Comparison of ENCODE assay signal across 13 mouse cellular contexts in the genomic region with DNA sequence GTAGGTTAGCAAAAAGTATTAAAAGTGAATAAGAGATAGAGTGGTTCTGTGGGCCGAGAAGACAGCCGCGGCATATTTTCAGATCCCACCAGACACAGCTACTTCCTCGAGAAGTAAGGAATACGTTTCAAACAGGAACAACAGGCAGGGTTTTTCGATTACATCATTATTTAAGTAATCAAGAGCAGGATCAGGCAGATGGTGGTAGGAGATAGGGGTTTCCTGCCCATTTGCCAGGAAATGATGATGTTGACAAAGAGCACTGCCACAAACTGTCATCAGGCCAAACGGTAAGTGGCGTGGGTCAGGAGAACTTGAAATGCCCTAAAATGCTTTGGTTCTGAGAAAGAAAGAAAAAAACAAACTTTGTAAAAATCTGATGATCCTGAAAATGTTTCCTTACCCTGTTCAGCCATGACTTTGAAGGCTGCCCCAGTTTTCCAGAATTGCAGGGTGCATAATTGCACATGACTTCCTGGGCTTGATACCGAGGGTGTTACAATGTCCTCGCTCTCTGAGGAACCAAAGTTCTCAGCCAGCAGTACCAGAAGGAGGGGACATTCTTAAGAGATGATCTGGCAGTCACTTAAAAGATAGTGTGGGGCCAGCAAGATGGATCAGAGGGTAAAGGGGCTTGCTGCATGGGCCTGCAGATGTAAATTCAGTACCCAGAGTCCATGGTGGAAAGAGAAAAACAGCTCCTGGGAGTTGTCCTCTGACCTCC. TPM values are rescaled to one million over a fixed set of nuclear protein-coding genes. Genes with fewer than 3 reads are reported as not detected.
DNase-seq lines count a peak whose midpoint lies in the region; ATAC-seq and TF ChIP-seq lines count a peak whose summit lies in the region.
"Had no signal": no experiment of that assay in that cellular context is flagged by ENCODE, and none has a peak within 500 bp of the region (broad histone marks: within the 10 kb centered on the region; RNA-seq: fewer than 3 reads in every experiment).

No protein-coding gene starts in this region.

- H3K9me3 ChIP-seq in kidney, postnatal 0 days (replicated peaks; ENCODE audit: low read length): no peaks in the 10 kb centered on the region
- H3K9me3 ChIP-seq in intestine, embryonic 16.5 days (ENCODE audit: control insufficient read depth, low read length): no peaks in the 10 kb centered on the region

- H3K27me3 ChIP-seq in kidney, postnatal 0 days (ENCODE audit: insufficient read depth, low read length): no peaks in the 10 kb centered on the region
- no peaks in the 10 kb centered on the region for H3K27me3 ChIP-seq in intestine, embryonic 16.5 days (replicated peaks; ENCODE audit: control insufficient read depth, insufficient read depth, low read length)
- H3K27me3 ChIP-seq: Patski had no signal

- no peak overlapping the region for H3K4me3 ChIP-seq in kidney, postnatal 0 days (replicated peaks; ENCODE audit: low read depth, low read length)
- H3K4me3 ChIP-seq in intestine, embryonic 16.5 days (ENCODE audit: low read length): no peak overlapping the region
- H3K4me3 ChIP-seq in macrophage (ENCODE audit: inconsistent target): peak overlapping the region; percentile 0; the same call in 1 of the 2 replicates

- H3K27ac ChIP-seq in kidney, postnatal 0 days: 0 out of 2 replicates have a peak overlapping the region, but pooled peaks have one; percentile 25
- H3K27ac ChIP-seq in intestine, embryonic 16.5 days (ENCODE audit: low read length): no peak overlapping the region; the same call in 1 of the 2 replicates
- peak overlapping the region; percentile 74 for H3K27ac ChIP-seq in macrophage
- H3K27ac ChIP-seq: hindbrain, postnatal 0 days had no signal

- H3K4me2 ChIP-seq in kidney, postnatal 0 days (ENCODE audit: low read length): no peak overlapping the region
- H3K4me2 ChIP-seq in intestine, embryonic 16.5 days (ENCODE audit: low read depth, low read length): no peak overlapping the region

- 0 out of 2 replicates have a peak, but pooled peaks cover 6% of the 10 kb centered on the region for H3K4me1 ChIP-seq in kidney, postnatal 0 days (replicated peaks; ENCODE audit: insufficient read depth, low read length)
- peaks cover 16% of the 10 kb centered on the region for H3K4me1 ChIP-seq in intestine, embryonic 16.5 days (ENCODE audit: control insufficient read depth, insufficient read depth, low read length)

- H3K79me2 ChIP-seq in macrophage (ENCODE audit: inconsistent target): peaks cover 44% of the 10 kb centered on the region

- 70% methylated on average over 10 of the region's 10 CpGs for WGBS in kidney, postnatal 0 days
- 59% methylated on average over 10 of the region's 10 CpGs for WGBS in intestine, embryonic 16.5 days
- WGBS in macrophage (ENCODE audit: missing documents): 3% methylated on average over 10 of the region's 10 CpGs

- no peak for TF ChIP-seq CTCF in kidney, postnatal 0 days (IDR thresholded peaks at IDR 0.05; ENCODE audit: low read depth)

- no peak for ATAC-seq in kidney, postnatal 0 days (replicated peaks; ENCODE audit: low FRiP score, low read depth)
- ATAC-seq in intestine, embryonic 16.5 days: no peak
- ATAC-seq in inflammation-experienced regulatory T-cells, adult 6 months: no peak
- no peak for ATAC-seq in frontal cortex, adult (ENCODE audit: low TSS enrichment)
- ATAC-seq: hindbrain, postnatal 0 days; Patski had no signal

- DNase-seq in kidney, postnatal 0 days (ENCODE audit: low spot score): peak; percentile 19
- no peak for DNase-seq in kidney, postnatal 4 days
- peak; percentile 41 for DNase-seq in c-Kit-positive CD71-negative TER-119-negative erythroid progenitor cells, embryonic 14.5 days (ENCODE audit: low read depth)
- no peak for DNase-seq in left cerebral cortex, adult 18-20 months (ENCODE audit: low spot score in 2 of 2)
- DNase-seq: adrenal gland, postnatal 25 days; cerebellum, postnatal 36 days; gastrocnemius, postnatal 10 days had no signal

- H3K36me3 ChIP-seq in kidney, postnatal 0 days (ENCODE audit: insufficient read depth, low read length): peaks cover 28% of the 10 kb centered on the region
- H3K36me3 ChIP-seq in intestine, embryonic 16.5 days (ENCODE audit: control insufficient read depth, insufficient read depth, low read length): peaks cover 2% of the 10 kb centered on the region; the same call in 1 of the 2 replicates
- peaks cover 37% of the 10 kb centered on the region for H3K36me3 ChIP-seq in macrophage (ENCODE audit: inconsistent target)

- 0 out of 2 replicates have a peak overlapping the region, but pooled peaks have one; percentile 13 for H3K9ac ChIP-seq in kidney, postnatal 0 days (ENCODE audit: low read depth, low read length)
- 0 out of 2 replicates have a peak overlapping the region, but pooled peaks have one; percentile 30 for H3K9ac ChIP-seq in intestine, embryonic 16.5 days (ENCODE audit: low read depth, low read length)

RNA-seq across cellular contexts. Expression of gene Tbc1d9b, which starts 3.1 kb away (rescaled TPM):
- polyA plus RNA-seq in kidney, postnatal 0 days (2015; fragmentation: Nextera tagmentation; extraction: Ambion mirVana): 28.5 and 30.3 TPM in 2 replicates
- 29.9 and 32.5 TPM in 2 replicates for polyA plus RNA-seq in intestine, embryonic 16.5 days (2015; fragmentation: Nextera tagmentation; extraction: Ambion mirVana)
- 100 to 1,000 TPM in 25 of 26 experiments, 10 to 100 TPM in 1; 83.8 to 354 (median 145) TPM for total RNA-seq in macrophage (2018; cell fraction: chromatin; rRNA removed)
- 10 to 100 TPM; 46.4 to 82.4 (median 64.2) TPM for total RNA-seq in macrophage (2018; cell fraction: cytosol; rRNA removed)
- 100 to 1,000 TPM in 17 of 26 experiments, 10 to 100 TPM in 9; 81.7 to 154 (median 106) TPM for total RNA-seq in macrophage (2018; cell fraction: nucleus; rRNA removed)
- 44.0 to 64.7 TPM (median 64.2 TPM) in 3 replicates for polyA plus RNA-seq in macrophage (2018)
- 10 to 100 TPM; 18.4 to 23.5 (median 20.9) TPM for polyA plus RNA-seq in inflammation-experienced regulatory T-cells, adult 6 months (2017; shearing (Covaris generic))
- 100 to 1,000 TPM; 131 TPM for total RNA-seq in left cerebral cortex, adult 18-20 months (2021)

RNA-seq across cellular contexts. Expression of gene Mrnip, which starts 39.9 kb away (rescaled TPM):
- 20.8 and 22.9 TPM in 2 replicates for polyA plus RNA-seq in kidney, postnatal 0 days (2015; fragmentation: Nextera tagmentation; extraction: Ambion mirVana)
- 10.3 and 12.4 TPM in 2 replicates for polyA plus RNA-seq in intestine, embryonic 16.5 days (2015; fragmentation: Nextera tagmentation; extraction: Ambion mirVana)
- 1 to 10 TPM in 19 of 26 experiments, under 1 TPM in 2, not detected in 5; 0.81 to 8.4 (median 4.1) TPM for total RNA-seq in macrophage (2018; cell fraction: chromatin; rRNA removed)
- 1 to 10 TPM in 23 of 26 experiments, under 1 TPM in 3; 0.38 to 3.5 (median 2.1) TPM for total RNA-seq in macrophage (2018; cell fraction: cytosol; rRNA removed)
- total RNA-seq in macrophage (2018; cell fraction: nucleus; rRNA removed): 1 to 10 TPM in 20 of 26 experiments, under 1 TPM in 3, not detected in 3; 0.40 to 6.3 (median 1.7) TPM
- polyA plus RNA-seq in macrophage (2018): 2.3 to 4.9 TPM (median 2.4 TPM) in 3 replicates
- polyA plus RNA-seq in inflammation-experienced regulatory T-cells, adult 6 months (2017; shearing (Covaris generic)): 10 to 100 TPM; 11.1 to 14.0 (median 12.5) TPM
- total RNA-seq in left cerebral cortex, adult 18-20 months (2021): 10 to 100 TPM; 11.5 to 13.9 TPM

Comparison
In these comparisons a context has a peak if more than half of its experiments do, and no peak if none do; other contexts are left out.
1. DNase-seq: peak in kidney, postnatal 0 days (single experiment) and c-Kit-positive CD71-negative TER-119-negative erythroid progenitor cells, embryonic 14.5 days (single experiment); none in kidney, postnatal 4 days (0 of 2) and left cerebral cortex, adult 18-20 months (0 of 2).